Mouse (Mus musculus) hindbrain, embryonic 12.5 days (tissue): Measurements from ENCODE around the gene Lactb. TPM values are rescaled to one million over a fixed set of nuclear protein-coding genes. Genes with fewer than 3 reads are reported as not detected.

Experiments
- ATAC-seq: fragments of 200-750 bp; cut with Nextera tagmentation; 2 replicates; pipeline ENCODE4 v1.8.0; 2017; ENCODE audit warnings: moderate TSS enrichment; ENCODE audit not compliant: low FRiP score
- H3K27ac ChIP-seq: fragments of 300-500 bp; sonication (generic); 2 replicates; pipeline ENCODE4 v1.5.1; 2016; ENCODE audit warnings: mild to moderate bottlenecking
- H3K27me3 ChIP-seq: fragments of 300-500 bp; sonication (generic); 2 replicates; pipeline ENCODE4 v1.6.1; 2016; ENCODE audit warnings: mild to moderate bottlenecking
- H3K36me3 ChIP-seq: fragments of 300-500 bp; sonication (generic); 2 replicates; pipeline ENCODE4 v1.6.1; 2016; ENCODE audit warnings: mild to moderate bottlenecking
- H3K4me1 ChIP-seq: fragments of 300-500 bp; sonication (generic); 2 replicates; pipeline ENCODE4 v1.6.1; 2016
- H3K4me2 ChIP-seq: fragments of 300-500 bp; sonication (generic); replicated peaks from 2 replicates; pipeline ENCODE4 v1.6.1; 2016; ENCODE audit warnings: mild to moderate bottlenecking
- H3K4me3 ChIP-seq: fragments of 300-500 bp; sonication (generic); 2 replicates; pipeline ENCODE4 v1.5.1; 2016; ENCODE audit warnings: mild to moderate bottlenecking
- H3K9ac ChIP-seq: fragments of 300-500 bp; sonication (generic); 2 replicates; pipeline ENCODE4 v1.6.1; 2016; ENCODE audit warnings: mild to moderate bottlenecking, moderate library complexity
- H3K9me3 ChIP-seq: fragments of 300-500 bp; sonication (generic); replicated peaks from 2 replicates; pipeline ENCODE4 v1.6.1; 2016; ENCODE audit warnings: mild to moderate bottlenecking
- WGBS: fragments of 180-500 bp; shearing (Covaris S2); methylation state at CpG from one replicate; pipeline ENCODE4 v1.1.7; 2016; 5-methylcytosine and 5-hydroxymethylcytosine counted together
- polyA plus RNA-seq: library from polyadenylated mRNA; unstranded; fragments of >200 nt; fragmentation: Nextera tagmentation; extraction: Ambion mirVana; gene quantifications from 2 replicates; pipeline ENCODE4 v1.2.1, GENCODE M21; 2016

Gene Lactb
- 10.3 and 11.8 TPM in 2 replicates for polyA plus RNA-seq

DNA sequence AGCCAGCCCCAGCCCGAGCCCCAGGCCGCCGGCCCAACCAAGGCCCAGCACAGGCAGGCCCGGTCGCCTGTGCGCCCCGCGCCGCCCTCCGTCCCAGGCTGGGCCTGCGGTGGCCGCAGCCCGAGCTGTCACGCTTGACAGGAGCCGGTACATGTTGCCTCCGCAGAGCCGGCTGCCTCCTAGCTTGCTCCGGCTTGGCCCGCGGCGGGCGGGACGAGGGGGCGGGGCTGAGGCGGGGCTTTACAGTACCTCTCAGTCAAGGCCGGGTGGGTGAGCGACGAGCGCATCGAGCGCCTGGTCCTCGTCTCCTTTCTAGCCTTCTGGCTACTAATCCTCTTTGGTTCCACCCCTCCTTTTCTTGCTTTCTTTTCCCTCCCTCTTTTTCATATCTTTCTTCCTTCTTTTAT lies at the start of gene Lactb:
Gene Lactb, minus strand, starts transcription at position 246 of the 407 bp plus-strand sequence.
- Histone ChIP-seq H3K4me1 (peaks cover 8% of the 10 kb centered on the region; the same call in 1 of the 2 replicates), H3K4me2 (peak within 1 kb of the TSS; percentile 67), H3K4me3 (peak within 1 kb of the TSS; percentile 98), H3K27ac (peak within 1 kb of the TSS; percentile 91), H3K9ac (peak within 1 kb of the TSS; percentile 87), H3K9me3 (no peaks in the 10 kb centered on the region), H3K27me3 (no peaks in the 10 kb centered on the region), H3K36me3 (peaks cover 3% of the 10 kb centered on the region; the same call in 1 of the 2 replicates)
- WGBS: under 1% methylated on average over 25 of the region's 32 CpGs
- peak; percentile 96 for ATAC-seq

DNA sequence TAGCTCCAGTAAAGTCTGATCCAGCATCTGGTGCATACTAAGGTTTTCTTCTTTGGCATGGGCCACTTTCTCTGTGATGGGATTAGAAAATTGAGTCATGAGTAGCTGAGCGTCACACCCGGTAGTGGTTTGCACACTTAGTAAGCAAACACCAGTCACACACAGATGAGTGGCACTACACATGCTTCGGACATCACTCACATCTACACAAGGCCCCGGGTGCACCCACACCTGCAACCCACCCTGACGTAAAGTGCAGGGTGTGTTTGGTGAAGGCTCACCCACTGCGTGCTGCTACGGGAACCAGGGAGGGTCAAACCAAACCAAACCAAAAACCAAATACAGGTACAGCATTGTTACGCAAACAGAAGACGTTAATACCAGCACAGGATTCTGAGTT lies 48.1 kb upstream of the Lactb start:
- Histone ChIP-seq H3K4me3 (no peak overlapping the region), H3K36me3 (peaks cover 49% of the 10 kb centered on the region), H3K9ac (no peak overlapping the region), H3K27me3 (no peaks in the 10 kb centered on the region), H3K9me3 (no peaks in the 10 kb centered on the region), H3K4me1 (no peaks in the 10 kb centered on the region), H3K27ac (no peak overlapping the region), H3K4me2 (no peak overlapping the region)
- 97% methylated on average over 9 of the region's 9 CpGs for WGBS
- no peak for ATAC-seq

DNA sequence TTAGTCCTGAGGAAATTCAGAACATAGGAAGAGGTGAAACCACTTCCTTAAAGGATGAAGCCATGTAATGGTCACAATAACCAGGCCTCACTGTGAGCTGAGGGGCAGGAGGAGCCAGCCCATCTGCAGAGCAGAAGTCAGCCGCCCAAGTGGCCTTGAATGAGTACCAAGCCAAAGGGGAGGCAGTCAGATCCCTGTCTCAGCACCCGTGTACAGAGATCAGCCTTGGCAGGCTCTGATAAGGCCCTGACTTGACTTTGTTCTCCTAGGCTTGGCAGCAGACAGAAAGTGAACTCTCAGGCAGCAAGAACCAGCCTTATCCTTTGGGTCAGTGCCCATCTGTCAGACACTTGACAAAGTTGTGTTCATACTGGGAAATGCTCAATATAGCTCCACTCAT lies 44.8 kb upstream of the Lactb start:
- H3K4me2 ChIP-seq: no peak overlapping the region
- H3K27me3 ChIP-seq: no peaks in the 10 kb centered on the region
- H3K4me3 ChIP-seq: no peak overlapping the region
- H3K27ac ChIP-seq: no peak overlapping the region
- H3K9me3 ChIP-seq: no peaks in the 10 kb centered on the region
- no peak for ATAC-seq
- WGBS: 87% methylated on average over 2 of the region's 2 CpGs
- no peaks in the 10 kb centered on the region for H3K4me1 ChIP-seq
- peaks cover 27% of the 10 kb centered on the region for H3K36me3 ChIP-seq
- no peak overlapping the region for H3K9ac ChIP-seq

DNA sequence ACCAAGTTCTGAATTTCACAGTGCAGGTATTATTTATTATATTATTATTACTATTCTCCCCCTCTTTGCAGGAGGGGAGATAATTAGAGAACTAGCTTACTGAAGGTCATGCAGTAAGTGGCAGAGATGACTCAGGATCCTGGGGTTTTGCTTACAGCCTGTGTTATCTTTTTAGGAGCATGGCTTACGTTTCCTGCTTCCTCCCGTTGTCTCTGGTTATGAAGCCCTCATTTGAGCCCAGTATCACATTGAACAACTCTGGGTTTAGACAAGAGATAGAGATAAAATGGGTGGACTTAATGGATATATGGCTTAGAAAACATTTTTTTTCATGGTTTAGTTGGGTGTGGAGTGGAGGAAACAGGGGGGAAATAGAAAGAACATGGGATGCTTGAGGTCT lies 38.2 kb upstream of the Lactb start:
- H3K4me3 ChIP-seq: no peak overlapping the region
- H3K9me3 ChIP-seq: no peaks in the 10 kb centered on the region
- no peak overlapping the region for H3K4me2 ChIP-seq
- no peaks in the 10 kb centered on the region for H3K27me3 ChIP-seq
- no peaks in the 10 kb centered on the region for H3K36me3 ChIP-seq
- H3K4me1 ChIP-seq: no peaks in the 10 kb centered on the region; the same call in 1 of the 2 replicates
- no peak overlapping the region for H3K9ac ChIP-seq
- H3K27ac ChIP-seq: no peak overlapping the region
- WGBS: 82% methylated on average over 2 of the region's 2 CpGs
- no peak for ATAC-seq

DNA sequence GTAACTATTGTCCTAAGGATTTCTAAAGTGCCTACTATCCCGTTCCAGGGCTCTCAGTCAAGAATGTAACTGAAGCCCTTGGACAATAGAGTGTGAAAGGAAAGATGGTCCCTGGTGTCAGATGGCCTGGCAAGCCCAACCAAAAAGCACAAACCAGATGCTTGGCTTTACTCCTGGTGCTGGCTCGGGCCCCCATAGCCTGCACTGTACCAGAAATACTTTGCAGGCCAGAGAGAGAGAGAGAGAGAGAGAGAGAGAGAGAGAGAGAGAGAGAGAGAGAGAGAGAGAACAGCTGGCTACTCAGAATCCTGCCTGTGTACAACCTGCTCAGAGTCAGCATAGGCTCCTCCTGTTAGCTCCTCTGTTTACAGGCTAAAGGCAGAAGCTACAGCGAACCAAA lies 37.2 kb upstream of the Lactb start:
- no peak overlapping the region for H3K9ac ChIP-seq
- no peaks in the 10 kb centered on the region for H3K36me3 ChIP-seq
- H3K27ac ChIP-seq: no peak overlapping the region
- H3K4me1 ChIP-seq: no peaks in the 10 kb centered on the region; the same call in 1 of the 2 replicates
- no peak for ATAC-seq
- no peak overlapping the region for H3K4me3 ChIP-seq
- no peaks in the 10 kb centered on the region for H3K27me3 ChIP-seq
- H3K9me3 ChIP-seq: no peaks in the 10 kb centered on the region
- H3K4me2 ChIP-seq: no peak overlapping the region
- WGBS: 36% methylated on average over 3 of the region's 3 CpGs

DNA sequence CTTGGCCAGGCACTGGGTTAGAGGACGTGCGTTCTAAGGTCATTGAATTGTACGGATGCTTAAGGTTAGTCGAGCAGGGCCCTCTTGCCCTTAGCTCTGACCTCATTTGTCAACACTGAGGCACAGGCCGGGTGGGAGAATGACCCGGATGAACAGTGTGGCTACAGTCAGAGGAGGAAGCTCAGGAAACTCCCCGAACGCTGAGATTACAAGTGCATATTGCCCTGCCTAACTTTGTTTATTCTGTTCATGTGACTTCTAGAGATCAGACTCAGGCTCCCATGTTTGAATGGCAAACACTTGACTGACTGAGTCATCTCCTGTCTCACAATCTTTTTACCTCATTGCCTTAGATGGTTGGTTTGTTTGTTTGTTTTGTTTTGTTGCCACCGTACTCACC lies 36.2 kb upstream of the Lactb start:
- Histone ChIP-seq H3K4me1 (no peaks in the 10 kb centered on the region; the same call in 1 of the 2 replicates), H3K4me2 (no peak overlapping the region), H3K9me3 (no peaks in the 10 kb centered on the region), H3K27ac (no peak overlapping the region), H3K4me3 (no peak overlapping the region), H3K36me3 (no peaks in the 10 kb centered on the region), H3K9ac (no peak overlapping the region), H3K27me3 (no peaks in the 10 kb centered on the region)
- no peak for ATAC-seq
- WGBS: 69% methylated on average over 9 of the region's 9 CpGs

DNA sequence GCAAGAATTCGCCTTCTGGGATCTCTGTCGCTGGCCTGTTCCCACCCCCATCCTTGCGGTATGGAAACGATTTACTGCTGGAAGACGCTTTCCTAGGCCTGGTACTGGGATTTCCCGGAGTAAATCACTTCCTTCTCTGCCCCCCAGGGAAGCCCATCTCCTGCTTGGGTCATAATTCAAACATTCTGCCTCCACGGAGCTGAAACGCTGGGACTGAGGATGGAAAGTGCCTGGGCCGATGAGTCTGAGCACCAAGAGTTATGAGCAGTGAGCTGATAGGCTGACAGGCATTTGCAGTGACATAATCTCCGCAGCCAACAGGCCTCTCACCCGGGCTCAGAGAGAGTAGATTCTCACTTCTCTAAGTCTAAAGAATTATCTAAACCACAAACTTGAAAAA lies 33.5 kb upstream of the Lactb start:
- ATAC-seq: no peak
- Histone ChIP-seq H3K9me3 (no peaks in the 10 kb centered on the region), H3K4me1 (peaks cover 2% of the 10 kb centered on the region; the same call in 1 of the 2 replicates), H3K27ac (no peak overlapping the region), H3K9ac (no peak overlapping the region), H3K4me2 (no peak overlapping the region), H3K36me3 (no peaks in the 10 kb centered on the region), H3K27me3 (no peaks in the 10 kb centered on the region), H3K4me3 (no peak overlapping the region)
- 53% methylated on average over 11 of the region's 11 CpGs for WGBS

DNA sequence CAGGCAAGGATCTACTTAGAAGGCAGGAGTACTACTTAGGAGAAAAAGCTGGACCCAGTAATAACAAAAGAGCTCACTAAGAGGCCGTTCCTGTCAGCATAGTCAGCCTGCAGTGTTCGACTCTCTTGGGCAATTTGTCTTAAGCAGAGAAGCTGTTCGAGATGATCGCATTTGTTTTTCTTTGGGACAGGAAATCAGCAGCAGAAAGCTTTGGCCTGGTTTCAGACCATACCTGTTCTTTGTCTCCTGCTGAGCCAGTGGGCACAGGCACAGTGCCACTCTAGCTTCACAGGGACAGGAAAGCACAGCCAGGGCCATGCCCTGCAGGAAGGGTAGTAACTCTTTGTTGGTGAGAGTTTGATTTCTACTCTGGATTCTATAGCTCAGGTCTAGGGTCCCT lies 31.1 kb upstream of the Lactb start:
- Histone ChIP-seq H3K9ac (no peak overlapping the region), H3K4me2 (no peak overlapping the region), H3K9me3 (no peaks in the 10 kb centered on the region), H3K4me1 (0 out of 2 replicates have a peak, but pooled peaks cover 4% of the 10 kb centered on the region), H3K27me3 (no peaks in the 10 kb centered on the region), H3K27ac (no peak overlapping the region), H3K4me3 (no peak overlapping the region), H3K36me3 (no peaks in the 10 kb centered on the region)
- no peak for ATAC-seq
- 71% methylated on average over 4 of the region's 4 CpGs for WGBS

DNA sequence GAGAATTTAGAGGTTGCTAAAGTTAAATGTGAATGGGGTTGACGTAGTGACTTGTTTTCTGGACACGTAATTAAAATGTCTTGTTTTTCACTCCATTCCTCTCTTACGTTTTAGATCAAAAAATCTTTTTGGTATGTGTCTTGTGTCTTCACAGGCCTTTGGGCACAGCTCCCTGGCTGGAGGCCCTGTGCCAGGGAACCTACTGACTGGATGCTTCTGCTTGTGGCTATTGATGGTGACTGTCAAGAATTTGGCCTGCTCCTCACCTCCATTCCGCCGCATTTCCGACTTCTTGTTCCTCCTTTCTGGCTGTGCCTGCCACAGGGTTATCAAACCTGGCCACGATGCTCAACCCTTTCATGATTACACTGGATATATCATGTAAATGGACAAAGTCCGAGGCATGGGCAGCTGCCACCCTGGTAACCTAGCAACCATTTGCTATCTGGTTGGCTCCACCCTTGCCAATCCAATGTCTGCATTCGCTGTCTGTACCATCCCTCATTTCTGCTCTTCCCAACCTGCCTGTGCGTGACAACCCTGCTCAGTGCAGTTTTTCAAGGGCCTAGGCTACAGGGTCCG lies 30.0 kb upstream of the Lactb start:
- Histone ChIP-seq H3K9me3 (no peaks in the 10 kb centered on the region), H3K4me2 (no peak overlapping the region), H3K36me3 (no peaks in the 10 kb centered on the region), H3K9ac (no peak overlapping the region), H3K4me1 (0 out of 2 replicates have a peak, but pooled peaks cover 4% of the 10 kb centered on the region), H3K4me3 (no peak overlapping the region), H3K27ac (no peak overlapping the region), H3K27me3 (no peaks in the 10 kb centered on the region)
- ATAC-seq: no peak
- WGBS: 81% methylated on average over 11 of the region's 11 CpGs

DNA sequence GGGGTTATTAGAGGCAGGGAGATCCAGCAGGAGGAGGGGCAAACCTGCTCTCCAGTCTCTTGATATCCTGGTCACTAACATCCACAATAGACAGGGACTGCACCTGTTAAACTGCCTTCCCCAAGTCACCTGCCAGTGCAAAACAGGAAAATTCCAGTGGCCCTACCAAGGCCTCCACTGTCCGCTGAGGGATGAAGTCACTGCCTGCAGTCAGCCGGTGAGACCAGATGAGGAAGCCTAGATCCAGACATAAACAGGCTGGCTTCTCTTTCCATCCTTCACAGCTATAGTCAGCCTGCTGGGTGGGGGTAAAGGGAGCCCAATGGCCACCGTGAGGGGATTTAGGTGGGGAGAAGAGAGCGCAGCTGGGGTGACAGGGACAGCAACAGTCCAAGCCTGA lies 28.4 kb upstream of the Lactb start:
- H3K4me1 ChIP-seq: 0 out of 2 replicates have a peak, but pooled peaks cover 4% of the 10 kb centered on the region
- H3K9ac ChIP-seq: no peak overlapping the region
- H3K27ac ChIP-seq: no peak overlapping the region
- WGBS: 53% methylated on average over 4 of the region's 4 CpGs
- H3K4me3 ChIP-seq: no peak overlapping the region
- H3K27me3 ChIP-seq: no peaks in the 10 kb centered on the region
- no peak for ATAC-seq
- no peaks in the 10 kb centered on the region for H3K36me3 ChIP-seq
- H3K4me2 ChIP-seq: no peak overlapping the region
- no peaks in the 10 kb centered on the region for H3K9me3 ChIP-seq

DNA sequence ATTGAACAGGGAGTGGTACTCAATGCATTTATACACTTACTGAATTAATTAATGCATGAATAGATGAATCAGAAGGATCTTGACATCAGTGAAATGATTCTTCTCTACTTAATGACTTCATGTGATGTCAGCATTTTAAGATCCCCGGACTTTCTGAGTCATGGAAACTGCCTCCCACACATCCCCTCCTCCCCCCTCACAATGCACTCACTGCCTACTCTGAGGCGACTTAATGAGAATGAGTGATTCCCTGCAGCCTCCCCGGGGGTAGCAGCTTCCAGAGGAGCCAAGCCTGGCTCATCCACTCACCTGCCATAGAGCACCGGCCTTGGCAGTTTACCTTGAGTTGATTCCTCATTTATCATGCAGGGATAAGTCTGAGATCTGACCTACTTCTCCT lies 27.9 kb upstream of the Lactb start:
- 34% methylated on average over 4 of the region's 4 CpGs for WGBS
- Histone ChIP-seq H3K9me3 (no peaks in the 10 kb centered on the region), H3K4me2 (no peak overlapping the region), H3K9ac (no peak overlapping the region), H3K4me3 (no peak overlapping the region), H3K36me3 (no peaks in the 10 kb centered on the region), H3K27ac (no peak overlapping the region), H3K4me1 (0 out of 2 replicates have a peak, but pooled peaks cover 4% of the 10 kb centered on the region), H3K27me3 (no peaks in the 10 kb centered on the region)
- ATAC-seq: no peak

DNA sequence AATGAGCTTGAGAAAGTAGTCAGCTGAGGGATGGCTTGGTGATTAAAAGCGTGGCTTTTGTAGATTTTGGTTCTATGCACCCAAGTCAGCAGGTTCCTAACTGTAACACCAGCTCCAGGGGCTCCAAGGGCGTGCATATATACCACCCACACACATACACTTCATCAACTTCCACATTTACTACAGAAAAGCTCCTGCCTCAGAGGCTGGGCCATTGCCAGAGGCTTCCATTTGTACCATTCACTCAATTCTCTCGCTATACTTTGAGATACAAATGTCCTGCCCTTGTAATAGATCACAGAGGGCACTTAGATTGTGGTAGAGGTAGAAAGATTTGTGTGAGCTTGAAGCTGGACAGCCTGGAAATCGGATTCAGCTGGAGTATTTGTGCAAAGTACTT lies 26.2 kb upstream of the Lactb start:
- H3K36me3 ChIP-seq: no peaks in the 10 kb centered on the region
- 84% methylated on average over 4 of the region's 4 CpGs for WGBS
- H3K27ac ChIP-seq: no peak overlapping the region

DNA sequence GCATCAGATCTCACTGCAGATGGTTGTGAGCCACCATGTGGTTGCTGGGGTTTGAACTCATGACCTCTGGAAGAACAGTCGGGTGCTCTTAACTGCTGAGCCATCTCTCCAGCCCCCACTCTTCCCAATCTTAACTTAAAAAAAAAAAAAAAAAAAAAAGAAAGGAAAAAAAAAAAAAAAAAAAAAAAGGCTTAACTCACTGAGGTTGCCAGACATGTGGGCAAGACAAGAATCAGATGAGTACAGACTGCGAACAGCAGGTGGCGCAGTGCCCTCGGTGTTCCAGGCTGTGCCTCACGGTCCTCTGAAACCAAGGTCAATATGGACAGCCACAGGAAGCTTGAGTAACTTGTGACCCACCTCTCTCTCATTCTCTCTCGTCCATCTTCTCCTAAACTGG lies 25.8 kb upstream of the Lactb start:
- ATAC-seq: no peak; the same call in 1 of the 2 replicates
- Histone ChIP-seq H3K27ac (no peak overlapping the region), H3K9ac (no peak overlapping the region), H3K4me2 (no peak overlapping the region), H3K36me3 (no peaks in the 10 kb centered on the region), H3K9me3 (no peaks in the 10 kb centered on the region), H3K4me1 (0 out of 2 replicates have a peak, but pooled peaks cover 4% of the 10 kb centered on the region), H3K27me3 (no peaks in the 10 kb centered on the region), H3K4me3 (no peak overlapping the region)
- WGBS: 6% methylated on average over 6 of the region's 6 CpGs

More for the DNA sequence above, 26.2 kb upstream of the Lactb start:
- H3K9ac ChIP-seq: no peak overlapping the region
- H3K9me3 ChIP-seq: no peaks in the 10 kb centered on the region
- no peaks in the 10 kb centered on the region for H3K27me3 ChIP-seq
- H3K4me1 ChIP-seq: 0 out of 2 replicates have a peak, but pooled peaks cover 4% of the 10 kb centered on the region
- no peak overlapping the region for H3K4me3 ChIP-seq
- ATAC-seq: no peak
- H3K4me2 ChIP-seq: no peak overlapping the region
